Mouse (Mus musculus) heart, postnatal 0 days (tissue): ENCODE measurements around the gene Krt1.
A peak's percentile ranks its signal among the peaks of the same experiment; 100 is the strongest.

ENCODE experiments used
- CTCF ChIP-seq: IDR thresholded peaks from 2 replicates; pipeline ENCODE4 v1.5.1; 2016; ENCODE audit warnings: antibody characterized with exemption, control low read depth, low read depth
- EP300 ChIP-seq: IDR thresholded peaks from 2 replicates; pipeline ENCODE4 v1.6.1; 2016; ENCODE audit warnings: antibody characterized with exemption, low read depth

DNA sequence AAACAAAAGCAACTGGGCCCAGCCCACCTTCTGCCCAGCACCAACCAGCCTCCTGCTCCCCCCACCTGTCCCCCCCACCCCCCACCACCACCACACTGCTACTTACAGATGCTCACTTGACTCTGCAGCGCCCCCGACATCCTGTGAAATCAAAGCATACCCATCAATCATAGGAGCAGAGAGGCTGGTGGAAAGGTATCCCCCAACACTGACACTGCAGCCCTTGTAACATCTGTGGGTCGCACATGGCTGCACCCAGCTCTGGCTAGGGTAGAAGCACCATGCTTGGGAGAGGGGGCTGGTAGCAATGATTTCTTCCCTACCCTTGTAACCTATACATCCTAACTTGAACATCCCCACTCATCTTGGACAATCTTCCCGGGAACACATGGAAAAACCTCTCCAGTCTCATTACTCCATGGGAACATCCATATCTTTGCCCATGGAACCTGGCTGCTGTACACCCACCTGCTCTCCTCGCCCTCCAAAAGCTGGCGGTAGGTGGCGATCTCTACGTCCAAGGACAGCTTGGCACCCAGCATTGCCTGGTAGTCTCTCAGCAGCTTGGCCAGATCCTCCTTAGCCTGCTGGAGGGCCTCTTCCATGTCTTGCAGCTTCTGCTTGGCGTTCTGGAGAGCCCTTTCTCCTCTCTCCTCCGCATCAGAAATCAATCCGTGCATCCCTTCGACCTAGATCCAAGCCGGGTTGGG is 10.0 kb upstream of the Krt1 start:
- TF ChIP-seq EP300 (no peak), CTCF (0 out of 2 replicates have a peak, but pooled peaks have one; percentile 8)
